Mouse (Mus musculus) testis, adult 2 months (tissue): ENCODE measurements at regions not wholly inside any gene's neighbourhood (a gene's known extent, or its start where the extent isn't known, plus 50 kb on each side); places are given as distances from the start of the nearest gene placed in this dataset.
A peak's percentile ranks its signal among the peaks of the same experiment; 100 is the strongest.

Source experiments
- H3K27ac ChIP-seq: fragments of 200-500 bp; 2 replicates; pipeline ENCODE4 v1.5.1; 2012; ENCODE audit warnings: low read depth, low read length; ENCODE audit not compliant: control insufficient read depth, insufficient read depth
- H3K27me3 ChIP-seq: fragments of 200-500 bp; 2 replicates; pipeline ENCODE4 v1.6.1; 2012; ENCODE audit warnings: mild to moderate bottlenecking, low read length, moderate library complexity; ENCODE audit not compliant: control insufficient read depth, insufficient read depth
- H3K36me3 ChIP-seq: fragments of 200-500 bp; 2 replicates; pipeline ENCODE4 v1.6.1; 2012; ENCODE audit warnings: mild to moderate bottlenecking, low read length; ENCODE audit not compliant: control insufficient read depth, insufficient read depth
- H3K4me1 ChIP-seq: fragments of 200-500 bp; 2 replicates; pipeline ENCODE4 v1.6.1; 2012; ENCODE audit warnings: low read length; ENCODE audit not compliant: control insufficient read depth, insufficient read depth
- H3K4me3 ChIP-seq: fragments of 200-500 bp; 2 replicates; pipeline ENCODE4 v1.5.1; 2012; ENCODE audit warnings: low read depth, mild to moderate bottlenecking, low read length, moderate library complexity, mixed read lengths; ENCODE audit not compliant: control insufficient read depth
- CTCF ChIP-seq: fragments of 200-500 bp; IDR thresholded peaks from 2 replicates; pipeline ENCODE4 v1.5.1; 2012; ENCODE audit warnings: low read depth, mild to moderate bottlenecking, inconsistent platforms, low read length, moderate library complexity; ENCODE audit not compliant: control insufficient read depth, insufficient read depth, insufficient replicate concordance
- POLR2A ChIP-seq: fragments of 200-500 bp; IDR thresholded peaks from 2 replicates; pipeline ENCODE4 v1.6.1; 2012; ENCODE audit warnings: low read depth, mild to moderate bottlenecking, inconsistent platforms, low read length, moderate library complexity; ENCODE audit not compliant: control insufficient read depth

- no peaks in the 10 kb centered on the region for H3K4me1 ChIP-seq
- H3K36me3 ChIP-seq: no peaks in the 10 kb centered on the region
- no peaks in the 10 kb centered on the region for H3K27me3 ChIP-seq
- TF ChIP-seq CTCF (no peak), POLR2A (no peak)
- H3K4me3 ChIP-seq: no peak overlapping the region
- no peak overlapping the region for H3K27ac ChIP-seq
These were observed 526.8 kb upstream of the Tbl1xr1 start for GRCm38 (mm10) chr3:21549671-21550070.

GRCm38 (mm10) chr3:21553159-21553758 is 523.2 kb upstream of the Tbl1xr1 start:
- Histone ChIP-seq H3K27me3 (no peaks in the 10 kb centered on the region), H3K27ac (no peak overlapping the region), H3K4me1 (no peaks in the 10 kb centered on the region), H3K36me3 (no peaks in the 10 kb centered on the region), H3K4me3 (no peak overlapping the region)
- TF ChIP-seq CTCF: no peak
- TF ChIP-seq POLR2A: no peak

GRCm38 (mm10) chr3:21553859-21554258 is 522.6 kb upstream of the Tbl1xr1 start:
- TF ChIP-seq POLR2A (no peak), CTCF (no peak)
- Histone ChIP-seq H3K27me3 (no peaks in the 10 kb centered on the region), H3K4me1 (no peaks in the 10 kb centered on the region), H3K4me3 (no peak overlapping the region), H3K36me3 (no peaks in the 10 kb centered on the region), H3K27ac (no peak overlapping the region)

DNA sequence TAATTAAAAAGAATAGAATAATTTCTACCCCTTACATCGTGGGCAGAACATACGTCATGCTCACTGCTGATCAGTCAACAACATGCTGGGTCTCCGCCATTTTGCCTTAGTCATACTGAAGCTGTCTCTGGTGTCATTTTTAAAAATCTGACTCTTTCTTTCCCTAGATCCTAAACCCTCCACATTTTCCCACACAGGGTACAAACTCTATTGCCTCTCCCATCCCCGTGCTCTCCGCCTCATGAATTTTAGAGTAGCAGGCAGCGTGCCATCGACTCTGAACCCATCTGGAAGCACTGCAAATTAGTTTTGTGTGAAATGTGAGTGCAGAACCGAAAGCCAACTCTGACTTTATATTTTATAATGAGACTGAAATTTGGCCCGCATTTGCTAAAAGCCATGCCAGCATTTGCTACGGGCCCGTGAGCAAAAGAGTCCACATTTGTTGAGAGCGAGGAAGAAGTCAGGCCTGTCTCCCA is 518.5 kb upstream of the Tbl1xr1 start:
- H3K4me3 ChIP-seq: no peak overlapping the region
- no peaks in the 10 kb centered on the region for H3K27me3 ChIP-seq
- H3K36me3 ChIP-seq: no peaks in the 10 kb centered on the region
- TF ChIP-seq POLR2A (no peak), CTCF (no peak)
- no peaks in the 10 kb centered on the region for H3K4me1 ChIP-seq
- H3K27ac ChIP-seq: no peak overlapping the region

DNA sequence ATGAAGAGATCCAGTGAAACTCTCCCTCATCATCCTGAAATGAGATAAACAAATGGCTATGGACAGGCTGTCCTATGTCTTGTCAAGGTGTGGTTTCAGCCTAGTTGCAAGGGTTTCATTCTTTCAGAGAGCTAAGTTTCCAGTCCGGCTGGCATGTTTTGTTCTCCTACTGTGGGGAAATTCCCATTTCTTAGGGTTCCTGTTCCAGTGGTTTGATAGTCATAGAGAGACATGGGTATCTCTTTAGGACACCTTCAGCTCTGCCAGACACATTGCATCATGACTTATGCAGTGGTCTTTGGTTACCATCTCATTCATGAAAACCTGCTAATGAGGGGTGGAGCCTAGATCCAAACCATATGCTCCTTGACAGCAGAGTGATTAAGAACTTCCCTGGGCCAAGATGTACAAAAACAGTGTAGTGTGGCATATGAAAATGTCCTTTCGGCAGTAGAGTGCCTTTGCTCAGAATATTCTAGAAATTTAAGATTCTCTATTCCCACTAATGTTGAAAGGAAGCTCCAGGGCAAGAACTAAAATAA is 513.6 kb upstream of the Tbl1xr1 start:
- TF ChIP-seq CTCF: no peak
- no peak for TF ChIP-seq POLR2A
- no peak overlapping the region for H3K27ac ChIP-seq

DNA sequence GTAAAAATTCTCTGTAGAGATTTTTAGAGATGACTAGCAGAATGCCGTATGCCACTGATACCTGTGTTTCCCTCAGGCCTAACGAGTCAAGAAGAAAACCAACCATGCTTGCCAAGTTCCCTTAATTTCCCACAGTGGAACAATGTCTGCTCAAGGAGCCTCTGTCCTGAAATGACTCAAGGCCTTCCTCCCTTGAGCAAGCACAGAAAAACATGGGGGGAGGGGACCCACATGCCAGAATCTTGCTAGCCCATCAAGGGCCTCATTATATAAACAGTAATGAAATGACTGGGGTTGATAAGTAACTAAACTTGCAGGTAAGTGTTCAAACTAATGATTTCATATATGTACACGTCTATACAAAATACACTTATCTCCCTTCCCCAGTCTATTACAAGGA is 513.0 kb upstream of the Tbl1xr1 start:
- H3K36me3 ChIP-seq: no peaks in the 10 kb centered on the region
- H3K4me3 ChIP-seq: no peak overlapping the region
- TF ChIP-seq POLR2A (no peak), CTCF (no peak)
- H3K27ac ChIP-seq: no peak overlapping the region
- H3K4me1 ChIP-seq: peaks cover 11% of the 10 kb centered on the region
- H3K27me3 ChIP-seq: no peaks in the 10 kb centered on the region

More for the DNA sequence above, 513.6 kb upstream of the Tbl1xr1 start:
- Histone ChIP-seq H3K4me1 (peaks cover 11% of the 10 kb centered on the region), H3K36me3 (no peaks in the 10 kb centered on the region), H3K4me3 (no peak overlapping the region), H3K27me3 (no peaks in the 10 kb centered on the region)

- Histone ChIP-seq H3K27ac (no peak overlapping the region), H3K36me3 (no peaks in the 10 kb centered on the region), H3K4me3 (peak overlapping the region; percentile 44; the same call in 1 of the 2 replicates), H3K4me1 (peaks cover 11% of the 10 kb centered on the region), H3K27me3 (no peaks in the 10 kb centered on the region)
- TF ChIP-seq CTCF (no peak), POLR2A (no peak)
These were observed 512.2 kb upstream of the Tbl1xr1 start for GRCm38 (mm10) chr3:21564211-21564781.
